Mouse (Mus musculus): Measurements from ENCODE around the gene Wnt6. TPM values are rescaled to one million over a fixed set of nuclear protein-coding genes. Genes with fewer than 3 reads are reported as not detected.

The Wnt6 gene
- polyA plus RNA-seq, 1 experiment from 2014 or later, result 37.6 TPM

DNA sequence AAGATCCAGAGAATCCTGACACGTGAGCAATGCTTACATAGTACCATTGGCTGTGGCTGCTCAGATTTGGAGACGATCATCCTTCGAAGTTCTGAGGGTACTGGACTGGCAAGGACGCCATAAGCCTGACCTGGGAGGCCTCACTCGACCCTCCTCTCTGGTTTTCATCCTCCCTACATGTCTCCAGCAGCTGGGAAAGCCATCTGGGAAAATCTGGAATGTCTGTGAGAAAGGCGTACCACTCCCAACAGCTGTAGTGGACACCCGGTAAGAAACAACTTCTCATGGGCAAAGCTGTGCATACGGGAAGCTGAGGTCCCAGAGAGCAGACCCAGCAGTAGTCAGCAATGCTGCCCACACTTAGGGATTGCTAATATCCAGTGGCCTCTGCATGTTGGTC lies 19.5 kb upstream of the Wnt6 start:
- Histone ChIP-seq H3K4me2 (replicated peaks) (no peak overlapping the region), H3K4me1 (peaks cover 17% of the 10 kb centered on the region), H3K4me3 (replicated peaks) (no peak overlapping the region), H3K27ac (replicated peaks) (no peak overlapping the region), H3K36me3 (no peaks in the 10 kb centered on the region), H3K9me3 (replicated peaks) (no peaks in the 10 kb centered on the region), H3K27me3 (peaks cover 10% of the 10 kb centered on the region; the same call in 1 of the 2 replicates), H3K9ac (no peak overlapping the region)
- no peak for ATAC-seq (ENCODE audit: insufficient number of reproducible peaks, low FRiP score, low TSS enrichment, low read depth)
- WGBS, result 74% methylated on average over 8 of the region's 8 CpGs

DNA sequence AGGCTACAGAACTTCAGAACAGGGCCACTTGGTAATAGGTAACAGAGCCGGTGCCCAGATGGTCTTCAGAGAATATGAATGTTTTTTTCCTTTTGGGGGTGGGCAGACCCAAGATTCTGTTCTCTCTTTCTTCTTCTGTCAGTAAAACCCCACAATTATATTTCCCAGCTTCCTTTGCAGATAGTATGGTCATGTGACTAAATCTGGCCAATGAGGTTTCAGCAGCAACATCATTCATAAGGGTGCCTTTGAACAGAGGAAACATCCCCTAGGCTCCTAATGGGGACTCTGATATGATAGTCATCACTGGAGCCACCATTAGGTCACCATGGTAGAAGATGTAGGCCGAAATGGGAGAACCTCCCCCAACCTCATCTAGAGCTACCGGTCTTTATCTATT lies 18.9 kb upstream of the Wnt6 start:
- no peak for ATAC-seq (ENCODE audit: insufficient number of reproducible peaks, low FRiP score, low TSS enrichment, low read depth)
- peaks cover 17% of the 10 kb centered on the region for H3K4me1 ChIP-seq
- H3K36me3 ChIP-seq, result no peaks in the 10 kb centered on the region
- H3K27ac ChIP-seq (replicated peaks), result no peak overlapping the region
- no peaks in the 10 kb centered on the region for H3K9me3 ChIP-seq (replicated peaks)
- peaks cover 10% of the 10 kb centered on the region; the same call in 1 of the 2 replicates for H3K27me3 ChIP-seq
- no peak overlapping the region for H3K4me3 ChIP-seq (replicated peaks)
- WGBS, result 98% methylated on average over 3 of the region's 3 CpGs
- H3K9ac ChIP-seq, result no peak overlapping the region
- no peak overlapping the region for H3K4me2 ChIP-seq (replicated peaks)

DNA sequence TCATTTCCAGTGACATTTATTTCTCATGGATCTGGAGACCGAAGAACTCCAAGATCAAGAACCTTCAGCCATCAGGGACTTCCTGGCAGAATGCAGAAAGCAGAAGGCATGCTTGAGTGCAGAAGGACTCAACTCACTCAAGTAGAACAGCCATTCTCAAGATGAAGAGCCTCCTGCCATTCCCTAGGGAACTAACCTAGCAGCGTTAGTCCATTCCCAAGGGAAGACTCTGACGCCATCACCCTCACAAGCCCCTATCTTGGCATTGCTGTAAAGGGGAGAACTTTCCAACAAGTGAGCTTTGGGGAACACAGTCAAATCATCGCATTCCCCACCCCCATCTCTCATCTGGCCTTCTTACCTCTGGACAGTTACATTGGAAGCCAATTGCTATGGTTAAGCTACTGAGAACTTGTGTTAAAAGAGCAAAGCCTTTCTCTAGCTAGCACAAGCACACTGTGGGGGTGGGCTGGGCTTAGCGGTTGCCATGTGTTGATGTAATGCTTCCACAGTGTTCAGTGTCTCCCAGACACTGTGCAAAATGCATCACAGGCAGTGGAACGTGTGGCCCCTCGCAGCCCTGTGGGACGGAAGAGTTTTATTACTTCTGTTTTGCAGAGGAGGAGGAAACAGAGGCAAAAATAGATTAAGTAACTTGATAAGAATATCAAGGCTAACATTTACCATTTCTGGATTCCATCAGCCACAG lies 18.3 kb upstream of the Wnt6 start:
- no peak for ATAC-seq (ENCODE audit: insufficient number of reproducible peaks, low FRiP score, low TSS enrichment, low read depth)
- 70% methylated on average over 8 of the region's 8 CpGs for WGBS
- Histone ChIP-seq H3K4me3 (replicated peaks) (no peak overlapping the region), H3K9ac (no peak overlapping the region), H3K27ac (replicated peaks) (no peak overlapping the region), H3K27me3 (peaks cover 10% of the 10 kb centered on the region; the same call in 1 of the 2 replicates), H3K4me1 (peaks cover 12% of the 10 kb centered on the region), H3K36me3 (no peaks in the 10 kb centered on the region), H3K9me3 (replicated peaks) (no peaks in the 10 kb centered on the region), H3K4me2 (replicated peaks) (no peak overlapping the region)

DNA sequence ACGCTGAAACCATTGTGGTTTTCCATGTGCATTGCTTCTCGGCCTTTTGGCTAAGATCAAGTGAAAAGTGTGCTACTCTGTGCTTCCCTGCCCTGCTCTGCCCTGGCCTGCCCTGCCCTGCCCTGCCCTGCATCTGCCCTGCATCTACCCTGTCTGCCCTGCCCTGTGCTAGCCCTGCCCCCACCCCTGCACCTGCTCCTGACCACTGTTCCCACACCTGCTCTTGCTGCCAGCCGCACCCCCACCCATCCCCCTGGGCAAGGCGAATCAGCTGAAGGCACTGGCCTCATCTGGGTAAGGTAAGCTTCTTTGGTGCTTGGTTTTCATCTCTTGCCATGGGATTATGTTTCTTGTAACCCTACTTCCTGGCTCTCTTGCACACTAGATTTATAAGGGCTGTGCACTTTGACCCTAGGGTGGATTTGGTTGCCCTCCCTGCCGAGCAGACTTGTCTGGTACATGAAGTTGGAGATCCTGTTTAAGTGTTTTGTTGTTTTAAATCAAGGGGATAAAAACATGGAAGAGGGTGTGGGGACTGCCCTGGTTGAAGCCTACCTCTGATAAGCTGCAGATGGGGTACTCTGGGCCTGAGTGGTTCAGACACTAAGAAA lies 17.4 kb upstream of the Wnt6 start:
- H3K27me3 ChIP-seq, result peaks cover 2% of the 10 kb centered on the region; the same call in 1 of the 2 replicates
- no peaks in the 10 kb centered on the region for H3K36me3 ChIP-seq
- no peak overlapping the region for H3K9ac ChIP-seq
- H3K4me1 ChIP-seq, result peaks cover 3% of the 10 kb centered on the region
- no peak overlapping the region for H3K27ac ChIP-seq (replicated peaks)
- no peak; the same call in 1 of the 2 replicates for ATAC-seq (ENCODE audit: insufficient number of reproducible peaks, low FRiP score, low TSS enrichment, low read depth)
- H3K9me3 ChIP-seq (replicated peaks), result no peaks in the 10 kb centered on the region
- H3K4me3 ChIP-seq (replicated peaks), result no peak overlapping the region
- H3K4me2 ChIP-seq (replicated peaks), result no peak overlapping the region
- 42% methylated on average over 5 of the region's 5 CpGs for WGBS

DNA sequence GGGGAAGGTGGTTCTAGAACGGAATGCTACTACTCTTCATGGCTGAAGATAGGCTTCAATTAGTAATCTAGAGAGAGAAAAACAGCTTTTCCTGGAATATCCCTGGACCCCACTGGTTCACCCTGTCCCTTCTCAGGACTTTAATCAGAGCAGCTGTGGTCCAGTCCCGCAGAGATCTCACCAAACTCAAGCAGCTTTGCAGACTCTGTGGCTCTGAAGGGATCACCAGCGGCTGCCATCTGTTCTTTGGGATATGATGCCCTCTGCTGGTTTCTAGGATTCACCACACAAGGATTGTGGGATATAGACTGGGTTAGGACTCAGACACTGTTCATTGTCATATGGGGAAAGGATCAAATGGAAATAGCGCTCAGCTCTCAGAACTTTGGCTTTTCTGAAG lies 11.9 kb upstream of the Wnt6 start:
- no peak overlapping the region for H3K4me3 ChIP-seq (replicated peaks)
- no peak for ATAC-seq (ENCODE audit: insufficient number of reproducible peaks, low FRiP score, low TSS enrichment, low read depth)
- no peaks in the 10 kb centered on the region for H3K36me3 ChIP-seq
- H3K4me2 ChIP-seq (replicated peaks), result no peak overlapping the region
- H3K9ac ChIP-seq, result no peak overlapping the region
- no peaks in the 10 kb centered on the region for H3K27me3 ChIP-seq
- H3K4me1 ChIP-seq, result no peaks in the 10 kb centered on the region; the same call in 1 of the 2 replicates
- WGBS, result 24% methylated on average over 4 of the region's 4 CpGs
- H3K9me3 ChIP-seq (replicated peaks), result no peaks in the 10 kb centered on the region
- no peak overlapping the region for H3K27ac ChIP-seq (replicated peaks)

DNA sequence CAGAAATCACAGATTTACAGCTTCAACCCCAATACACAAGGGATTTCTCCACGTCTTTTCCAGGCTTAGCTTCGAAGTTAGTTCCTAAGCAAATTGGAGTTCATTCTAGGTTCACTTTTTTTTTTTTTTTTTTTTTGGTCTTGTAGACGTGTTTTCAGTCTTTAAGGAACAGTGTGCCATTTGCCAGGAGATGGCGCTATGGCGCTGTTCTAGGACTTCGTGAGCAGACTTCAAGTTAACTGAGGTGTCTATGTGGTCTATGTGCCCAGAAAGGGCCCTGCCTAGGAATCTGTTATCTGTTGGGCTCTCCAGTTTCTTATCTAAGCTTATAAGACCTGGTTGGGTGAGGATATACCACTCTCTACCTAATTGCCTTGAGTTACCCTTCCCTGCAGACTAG lies 8.6 kb upstream of the Wnt6 start:
- no peaks in the 10 kb centered on the region; the same call in 1 of the 2 replicates for H3K4me1 ChIP-seq
- no peak overlapping the region for H3K9ac ChIP-seq
- no peak for ATAC-seq (ENCODE audit: insufficient number of reproducible peaks, low FRiP score, low TSS enrichment, low read depth)
- no peak overlapping the region for H3K4me2 ChIP-seq (replicated peaks)
- WGBS, result under 1% methylated on average over 6 of the region's 6 CpGs
- H3K4me3 ChIP-seq (replicated peaks), result no peak overlapping the region
- no peaks in the 10 kb centered on the region for H3K9me3 ChIP-seq (replicated peaks)
- no peak overlapping the region for H3K27ac ChIP-seq (replicated peaks)
- H3K27me3 ChIP-seq, result no peaks in the 10 kb centered on the region
- no peaks in the 10 kb centered on the region for H3K36me3 ChIP-seq

DNA sequence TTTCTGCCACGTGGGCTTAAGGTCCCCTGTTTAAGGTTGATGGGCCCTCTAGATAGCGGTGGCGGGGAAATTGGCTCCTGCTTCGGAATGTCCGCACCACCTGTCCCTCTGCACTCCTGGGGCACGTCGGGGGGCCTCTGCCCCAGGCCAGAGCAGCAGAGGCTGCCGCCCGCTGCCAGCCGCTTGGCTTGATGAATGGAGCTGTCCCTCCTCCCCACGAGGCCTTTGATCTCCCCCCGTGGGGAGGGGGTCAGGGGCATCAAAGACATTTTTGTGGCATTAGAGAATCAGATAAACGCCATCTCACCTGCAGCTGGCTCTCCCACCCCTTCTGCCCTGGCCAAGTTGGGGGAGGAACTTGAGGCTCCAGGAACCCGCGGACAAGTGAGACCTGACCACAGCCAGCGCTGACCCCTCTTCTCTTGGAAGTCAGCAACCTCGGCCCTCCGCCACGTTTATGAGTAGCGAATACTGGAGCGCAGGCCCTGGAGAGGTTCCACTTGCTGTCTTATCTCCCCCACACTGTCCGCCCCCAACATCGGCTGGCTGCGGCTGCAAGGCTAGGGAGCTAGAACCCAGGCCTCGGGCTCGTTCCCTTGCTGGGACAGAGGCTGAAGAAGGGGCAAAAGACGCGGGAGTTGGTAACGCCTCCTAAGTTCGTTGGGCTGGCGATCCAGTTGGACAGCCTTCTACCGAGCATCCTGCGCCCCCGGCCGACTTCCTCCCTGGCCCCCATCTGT lies 795 bp upstream of the Wnt6 start:
- no peak overlapping the region; the same call in 1 of the 2 replicates for H3K27ac ChIP-seq (replicated peaks)
- peaks cover 47% of the 10 kb centered on the region for H3K4me1 ChIP-seq
- H3K9ac ChIP-seq, result 0 out of 2 replicates have a peak overlapping the region, but pooled peaks have one; percentile 35
- ATAC-seq (ENCODE audit: insufficient number of reproducible peaks, low FRiP score, low TSS enrichment, low read depth), result no peak
- H3K4me2 ChIP-seq (replicated peaks), result peak overlapping the region; percentile 92
- peak overlapping the region; percentile 54 for H3K4me3 ChIP-seq (replicated peaks)
- H3K36me3 ChIP-seq, result no peaks in the 10 kb centered on the region
- H3K27me3 ChIP-seq, result peaks cover 56% of the 10 kb centered on the region
- WGBS, result 3% methylated on average over 35 of the region's 35 CpGs
- H3K9me3 ChIP-seq (replicated peaks), result no peaks in the 10 kb centered on the region

DNA sequence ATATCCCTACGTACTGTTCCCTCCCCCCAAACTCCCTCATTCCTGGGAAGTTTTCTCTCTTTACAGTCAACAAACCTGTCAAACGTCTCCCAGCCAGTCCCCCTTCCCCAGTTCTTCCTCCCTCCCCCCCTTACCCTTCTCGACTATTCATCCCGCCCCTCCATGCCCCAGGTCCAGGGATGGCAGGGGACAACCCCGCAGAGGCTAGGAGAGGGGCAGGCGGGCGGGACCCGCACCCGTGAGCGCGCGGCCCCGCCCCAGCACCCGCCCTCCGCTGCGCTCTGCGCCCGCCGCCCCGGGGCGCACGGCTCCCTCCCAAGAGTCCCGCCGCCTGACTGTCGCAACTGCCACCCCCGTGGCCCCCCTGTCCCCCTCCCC lies 236 bp upstream of the Wnt6 start:
- Histone ChIP-seq H3K4me3 (replicated peaks) (peak overlapping the region; percentile 54), H3K4me1 (peaks cover 47% of the 10 kb centered on the region), H3K9me3 (replicated peaks) (no peaks in the 10 kb centered on the region), H3K27ac (replicated peaks) (no peak overlapping the region), H3K36me3 (no peaks in the 10 kb centered on the region), H3K4me2 (replicated peaks) (peak overlapping the region; percentile 92), H3K9ac (peak overlapping the region; percentile 35; the same call in 1 of the 2 replicates), H3K27me3 (peaks cover 56% of the 10 kb centered on the region)
- 0% methylated on average over 25 of the region's 26 CpGs for WGBS
- peak; percentile 13; the same call in 1 of the 2 replicates for ATAC-seq (ENCODE audit: insufficient number of reproducible peaks, low FRiP score, low TSS enrichment, low read depth)

DNA sequence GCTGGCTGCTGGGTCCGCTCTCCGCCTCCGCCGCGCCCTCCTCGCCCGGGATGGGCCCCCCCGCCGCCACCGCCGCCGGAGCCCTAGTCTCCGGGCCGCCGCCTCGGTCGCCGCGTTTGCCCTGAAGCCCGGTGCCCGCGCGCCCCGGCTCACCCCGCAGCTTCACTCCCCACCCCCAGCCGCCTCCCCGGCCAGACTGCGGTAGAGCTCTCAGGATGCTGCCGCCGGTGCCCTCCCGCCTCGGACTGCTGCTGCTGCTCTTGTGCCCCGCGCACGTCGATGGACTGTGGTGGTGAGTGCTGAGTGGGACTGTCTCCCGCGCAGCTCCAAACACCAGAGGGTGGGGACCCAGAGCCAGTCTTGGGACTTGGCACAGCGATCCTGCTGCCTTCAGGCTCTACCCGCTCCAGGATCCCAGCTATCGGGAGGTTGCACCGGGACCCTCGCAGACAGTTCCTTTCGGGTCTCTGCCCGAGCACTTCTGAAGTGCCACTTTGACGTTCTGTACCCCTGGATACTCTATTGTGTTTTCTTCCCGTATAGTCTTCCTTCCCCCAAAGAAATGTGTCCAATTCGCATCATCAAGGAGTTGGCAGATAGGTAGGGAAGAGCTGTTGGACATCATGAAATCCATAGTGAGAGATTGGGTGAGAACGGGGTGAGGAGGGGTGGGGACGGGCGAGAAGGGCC lies 384 bp downstream of the Wnt6 start:
- Histone ChIP-seq H3K4me3 (replicated peaks) (peak overlapping the region; percentile 54), H3K4me1 (peaks cover 47% of the 10 kb centered on the region), H3K9me3 (replicated peaks) (no peaks in the 10 kb centered on the region), H3K4me2 (replicated peaks) (peak overlapping the region; percentile 92), H3K9ac (peak overlapping the region; percentile 35), H3K27ac (replicated peaks) (peak overlapping the region; percentile 69), H3K27me3 (peaks cover 56% of the 10 kb centered on the region), H3K36me3 (no peaks in the 10 kb centered on the region)
- ATAC-seq (ENCODE audit: insufficient number of reproducible peaks, low FRiP score, low TSS enrichment, low read depth), result 0 out of 2 replicates have a peak, but pooled peaks have one; percentile 7
- under 1% methylated on average over 47 of the region's 51 CpGs for WGBS

DNA sequence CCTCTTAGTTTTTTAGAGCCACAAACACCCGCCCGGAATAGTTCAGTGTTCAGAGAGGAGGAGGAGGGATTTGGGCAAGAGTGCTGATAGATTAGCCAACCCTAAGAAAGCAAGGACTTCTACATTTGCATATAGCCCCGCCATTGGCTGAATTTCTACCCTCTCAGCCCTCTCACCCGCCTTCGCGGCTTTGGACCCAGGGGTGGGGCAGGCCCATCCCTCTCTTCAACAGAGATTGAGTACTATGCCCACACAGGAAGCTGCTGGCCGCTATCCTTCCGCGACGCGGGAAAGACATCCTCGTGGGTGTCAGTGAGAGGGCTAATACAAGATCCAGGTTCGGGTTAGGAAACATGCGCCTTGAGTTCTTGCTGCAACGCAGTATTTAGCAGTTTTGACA lies 1.4 kb downstream of the Wnt6 start:
- H3K9ac ChIP-seq, result no peak overlapping the region
- H3K36me3 ChIP-seq, result no peaks in the 10 kb centered on the region
- 0 out of 2 replicates have a peak overlapping the region, but pooled peaks have one; percentile 69 for H3K27ac ChIP-seq (replicated peaks)
- ATAC-seq (ENCODE audit: insufficient number of reproducible peaks, low FRiP score, low TSS enrichment, low read depth), result peak; percentile 86
- peaks cover 47% of the 10 kb centered on the region for H3K4me1 ChIP-seq
- H3K27me3 ChIP-seq, result peaks cover 56% of the 10 kb centered on the region
- under 1% methylated on average over 15 of the region's 15 CpGs for WGBS
- peak overlapping the region; percentile 54 for H3K4me3 ChIP-seq (replicated peaks)
- H3K4me2 ChIP-seq (replicated peaks), result peak overlapping the region; percentile 92
- H3K9me3 ChIP-seq (replicated peaks), result no peaks in the 10 kb centered on the region

DNA sequence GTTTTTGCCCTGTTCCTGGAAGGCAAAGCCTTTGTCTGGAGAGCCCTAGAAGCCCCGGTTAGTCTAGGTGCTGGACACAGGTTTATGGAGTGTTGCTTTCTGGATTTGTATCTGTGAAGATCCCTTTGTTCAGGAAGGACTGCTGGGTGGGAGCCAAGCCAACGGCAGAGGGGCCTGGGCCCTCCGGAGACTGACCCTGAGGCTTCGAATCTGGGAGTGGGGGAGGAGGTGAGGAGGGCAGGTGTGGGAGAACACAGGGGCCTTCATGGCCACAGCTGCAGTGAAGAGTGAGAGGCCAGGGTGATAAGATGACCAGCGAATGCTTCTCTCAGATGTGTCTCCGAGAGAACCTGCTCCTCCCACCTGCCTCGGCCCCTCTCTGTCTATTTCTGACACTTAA lies 2.4 kb downstream of the Wnt6 start:
- H3K9me3 ChIP-seq (replicated peaks), result no peaks in the 10 kb centered on the region
- no peaks in the 10 kb centered on the region for H3K36me3 ChIP-seq
- peak overlapping the region; percentile 92 for H3K4me2 ChIP-seq (replicated peaks)
- peaks cover 51% of the 10 kb centered on the region for H3K27me3 ChIP-seq
- no peak overlapping the region for H3K9ac ChIP-seq
- no peak for ATAC-seq (ENCODE audit: insufficient number of reproducible peaks, low FRiP score, low TSS enrichment, low read depth)
- no peak overlapping the region for H3K27ac ChIP-seq (replicated peaks)
- H3K4me3 ChIP-seq (replicated peaks), result peak overlapping the region; percentile 54
- 16% methylated on average over 7 of the region's 7 CpGs for WGBS
- peaks cover 47% of the 10 kb centered on the region for H3K4me1 ChIP-seq
